Mouse (Mus musculus): ENCODE measurements at regions not wholly inside any gene's neighbourhood (a gene's known extent, or its start where the extent isn't known, plus 50 kb on each side); places are given as distances from the start of the nearest gene placed in this dataset.

DNA sequence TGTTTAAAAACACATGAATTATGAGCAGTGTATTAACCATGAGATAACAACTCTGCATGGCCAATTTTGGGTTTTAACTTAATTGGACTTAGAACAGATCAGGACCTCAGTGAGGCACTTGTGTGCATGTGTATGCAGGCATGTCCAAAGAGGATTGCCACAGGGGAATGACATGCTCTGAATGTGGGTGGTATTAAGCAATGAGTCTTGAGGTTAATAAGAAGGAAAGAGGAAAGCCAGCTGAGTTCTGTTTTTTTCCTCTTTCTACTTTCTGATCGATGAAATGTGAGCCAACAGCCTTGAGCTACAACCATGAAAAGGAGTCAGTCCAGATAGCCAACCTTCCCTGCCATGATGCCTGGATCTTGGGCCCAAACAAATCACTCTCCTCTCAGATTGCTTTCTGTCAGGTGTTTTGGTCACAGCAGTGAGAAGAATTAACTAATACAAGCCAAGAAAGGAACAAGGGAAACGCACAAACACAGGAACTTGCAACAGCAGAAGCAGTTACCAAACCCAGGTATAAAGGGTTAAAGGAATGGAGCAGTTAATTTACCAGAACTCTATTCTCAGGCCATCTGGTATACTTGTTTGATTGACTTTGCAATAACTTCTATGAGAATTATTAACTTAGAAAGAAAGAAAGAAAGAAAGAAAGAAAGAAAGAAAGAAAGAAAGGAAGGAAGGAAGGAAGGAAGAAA is 243.3 kb upstream of the Mmadhc start:
- H3K4me1 ChIP-seq (ENCODE audit: control insufficient read depth, insufficient read depth, insufficient read length, low read length): no peaks in the 10 kb centered on the region
- 84% methylated on average over 2 of the region's 2 CpGs for WGBS

GRCm38 (mm10) chr2:50538068-50538467 is 241.5 kb upstream of the Mmadhc start:
- 18% methylated on average over 5 of the region's 5 CpGs for WGBS
- TF ChIP-seq POLR2A (IDR thresholded peaks at IDR 0.05; ENCODE audit: low read depth, low read length) (no peak), CTCF (IDR thresholded peaks at IDR 0.05; ENCODE audit: extremely low read depth, insufficient read length, insufficient replicate concordance, low read depth, low read length) (no peak)

More for the DNA sequence above, 243.3 kb upstream of the Mmadhc start:
- Histone ChIP-seq H3K36me3 (ENCODE audit: control insufficient read depth, insufficient read depth, low read length) (no peaks in the 10 kb centered on the region), H3K4me3 (ENCODE audit: low read depth, low read length) (no peak overlapping the region), H3K27ac (ENCODE audit: insufficient read depth, low read depth, low read length) (no peak overlapping the region), H3K27me3 (ENCODE audit: control insufficient read depth, insufficient read depth, low read length) (no peaks in the 10 kb centered on the region)
- TF ChIP-seq CTCF (IDR thresholded peaks at IDR 0.05; ENCODE audit: extremely low read depth, insufficient read length, insufficient replicate concordance, low read depth, low read length) (no peak), POLR2A (IDR thresholded peaks at IDR 0.05; ENCODE audit: low read depth, low read length) (no peak)

DNA sequence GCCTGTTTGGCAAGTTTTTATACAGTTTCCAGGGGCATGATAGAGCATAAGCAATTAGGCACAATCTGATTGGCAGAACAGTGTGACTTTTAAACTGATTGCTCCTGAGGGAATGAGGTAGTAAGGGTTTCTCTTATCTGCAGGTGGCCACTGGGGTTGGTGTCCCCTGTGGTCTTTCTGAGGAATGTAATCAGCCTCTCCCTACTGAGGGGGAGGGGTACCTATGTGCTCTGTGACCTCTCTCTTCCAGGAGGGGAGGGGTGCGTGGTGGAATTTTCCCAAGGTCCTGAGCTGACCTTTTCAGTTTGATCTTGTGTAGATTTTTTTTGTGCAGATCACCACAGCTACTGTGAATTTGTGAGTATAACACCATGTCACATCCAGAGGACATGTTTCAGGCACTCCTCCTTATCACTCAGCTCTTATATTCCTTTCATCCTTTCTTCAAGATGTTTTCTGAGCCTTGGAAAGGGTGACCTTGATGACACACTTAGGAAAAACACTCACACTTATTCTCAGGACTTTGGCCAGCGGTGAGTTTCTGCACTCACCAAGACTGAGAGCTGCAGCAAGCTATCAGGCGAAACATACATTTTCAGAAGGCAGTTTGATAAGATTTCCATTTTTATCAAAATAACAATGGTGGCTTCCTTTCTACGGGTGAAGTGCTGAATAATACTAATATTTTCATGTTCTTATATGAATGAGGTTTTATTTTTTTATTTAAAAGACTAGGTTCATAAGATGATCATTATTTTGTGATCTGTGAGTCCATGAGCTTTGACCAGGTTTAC is 238.7 kb upstream of the Mmadhc start:
- H3K4me1 ChIP-seq (ENCODE audit: control insufficient read depth, insufficient read depth, insufficient read length, low read length): no peaks in the 10 kb centered on the region
- TF ChIP-seq CTCF (IDR thresholded peaks at IDR 0.05; ENCODE audit: extremely low read depth, insufficient read length, insufficient replicate concordance, low read depth, low read length) (no peak), POLR2A (IDR thresholded peaks at IDR 0.05; ENCODE audit: low read depth, low read length) (no peak)
- no peaks in the 10 kb centered on the region for H3K36me3 ChIP-seq (ENCODE audit: control insufficient read depth, insufficient read depth, low read length)
- H3K4me3 ChIP-seq (ENCODE audit: low read depth, low read length): no peak overlapping the region
- WGBS: 77% methylated on average over 4 of the region's 4 CpGs
- H3K27ac ChIP-seq (ENCODE audit: insufficient read depth, low read depth, low read length): no peak overlapping the region
- no peaks in the 10 kb centered on the region for H3K27me3 ChIP-seq (ENCODE audit: control insufficient read depth, insufficient read depth, low read length)

More at GRCm38 (mm10) chr2:50538068-50538467, 241.5 kb upstream of the Mmadhc start:
- H3K27me3 ChIP-seq (ENCODE audit: control insufficient read depth, insufficient read depth, low read length): no peaks in the 10 kb centered on the region
- no peaks in the 10 kb centered on the region for H3K36me3 ChIP-seq (ENCODE audit: control insufficient read depth, insufficient read depth, low read length)
- H3K27ac ChIP-seq (ENCODE audit: insufficient read depth, low read depth, low read length): no peak overlapping the region
- no peak overlapping the region for H3K4me3 ChIP-seq (ENCODE audit: low read depth, low read length)
- no peaks in the 10 kb centered on the region for H3K4me1 ChIP-seq (ENCODE audit: control insufficient read depth, insufficient read depth, insufficient read length, low read length)

- TF ChIP-seq CTCF (IDR thresholded peaks at IDR 0.05; ENCODE audit: extremely low read depth, insufficient read length, insufficient replicate concordance, low read depth, low read length): no peak
- no peak for TF ChIP-seq POLR2A (IDR thresholded peaks at IDR 0.05; ENCODE audit: low read depth, low read length)
- H3K27me3 ChIP-seq (ENCODE audit: control insufficient read depth, insufficient read depth, low read length): no peaks in the 10 kb centered on the region
- 54% methylated on average over 2 of the region's 2 CpGs for WGBS
- no peaks in the 10 kb centered on the region for H3K4me1 ChIP-seq (ENCODE audit: control insufficient read depth, insufficient read depth, insufficient read length, low read length)
- H3K27ac ChIP-seq (ENCODE audit: insufficient read depth, low read depth, low read length): no peak overlapping the region
- H3K4me3 ChIP-seq (ENCODE audit: low read depth, low read length): no peak overlapping the region
- H3K36me3 ChIP-seq (ENCODE audit: control insufficient read depth, insufficient read depth, low read length): no peaks in the 10 kb centered on the region
Observed at GRCm38 (mm10) chr2:50533702-50534101, 237.1 kb upstream of the Mmadhc start.

GRCm38 (mm10) chr2:50527425-50527824 is 230.8 kb upstream of the Mmadhc start:
- no peak overlapping the region for H3K4me3 ChIP-seq (ENCODE audit: low read depth, low read length)
- no peaks in the 10 kb centered on the region for H3K27me3 ChIP-seq (ENCODE audit: control insufficient read depth, insufficient read depth, low read length)
- no peaks in the 10 kb centered on the region for H3K4me1 ChIP-seq (ENCODE audit: control insufficient read depth, insufficient read depth, insufficient read length, low read length)
- no peaks in the 10 kb centered on the region for H3K36me3 ChIP-seq (ENCODE audit: control insufficient read depth, insufficient read depth, low read length)
- TF ChIP-seq CTCF (IDR thresholded peaks at IDR 0.05; ENCODE audit: extremely low read depth, insufficient read length, insufficient replicate concordance, low read depth, low read length) (no peak), POLR2A (IDR thresholded peaks at IDR 0.05; ENCODE audit: low read depth, low read length) (no peak)
- no peak overlapping the region for H3K27ac ChIP-seq (ENCODE audit: insufficient read depth, low read depth, low read length)

DNA sequence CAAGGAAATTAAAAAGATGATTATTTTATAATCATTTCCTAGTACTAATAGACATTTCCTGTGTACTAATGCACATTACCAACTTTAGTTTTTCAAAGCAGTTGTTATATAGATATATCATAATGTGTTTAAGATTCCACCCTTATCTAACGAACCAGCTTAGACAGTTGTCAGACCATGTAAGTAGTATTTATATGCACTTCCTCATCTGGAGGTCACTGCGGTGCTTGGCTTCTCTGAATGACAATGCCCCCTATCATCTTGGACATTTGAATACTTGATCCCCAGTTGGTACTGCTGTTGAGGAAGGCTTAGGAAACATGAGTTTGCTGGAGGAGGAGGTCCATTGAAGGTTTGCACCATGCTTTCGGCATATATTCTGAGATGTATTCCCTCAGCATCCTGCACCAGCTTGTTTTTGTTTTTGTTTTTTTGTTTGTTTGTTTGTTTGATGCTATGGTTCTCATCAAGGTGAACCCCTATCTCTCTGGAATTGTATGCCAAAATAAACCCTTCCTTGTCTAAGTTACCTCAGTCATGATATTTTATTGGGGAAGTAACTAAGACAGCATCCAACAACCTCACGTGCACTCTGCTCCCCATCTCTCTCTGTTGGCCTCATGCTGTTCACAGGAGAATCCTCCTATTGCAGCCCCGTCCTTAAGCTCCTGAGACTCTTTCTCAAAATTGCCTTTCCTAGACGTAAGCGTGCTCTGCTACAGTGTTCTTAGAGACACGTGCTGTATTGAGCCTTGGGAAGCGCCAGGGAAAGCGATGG is 228.4 kb upstream of the Mmadhc start:
- Histone ChIP-seq H3K27ac (ENCODE audit: insufficient read depth, low read depth, low read length) (no peak overlapping the region), H3K4me3 (ENCODE audit: low read depth, low read length) (no peak overlapping the region), H3K27me3 (ENCODE audit: control insufficient read depth, insufficient read depth, low read length) (no peaks in the 10 kb centered on the region), H3K4me1 (ENCODE audit: control insufficient read depth, insufficient read depth, insufficient read length, low read length) (no peaks in the 10 kb centered on the region), H3K36me3 (ENCODE audit: control insufficient read depth, insufficient read depth, low read length) (no peaks in the 10 kb centered on the region)
- TF ChIP-seq CTCF (IDR thresholded peaks at IDR 0.05; ENCODE audit: extremely low read depth, insufficient read length, insufficient replicate concordance, low read depth, low read length) (no peak), POLR2A (IDR thresholded peaks at IDR 0.05; ENCODE audit: low read depth, low read length) (no peak)
- WGBS: 83% methylated on average over 10 of the region's 10 CpGs

DNA sequence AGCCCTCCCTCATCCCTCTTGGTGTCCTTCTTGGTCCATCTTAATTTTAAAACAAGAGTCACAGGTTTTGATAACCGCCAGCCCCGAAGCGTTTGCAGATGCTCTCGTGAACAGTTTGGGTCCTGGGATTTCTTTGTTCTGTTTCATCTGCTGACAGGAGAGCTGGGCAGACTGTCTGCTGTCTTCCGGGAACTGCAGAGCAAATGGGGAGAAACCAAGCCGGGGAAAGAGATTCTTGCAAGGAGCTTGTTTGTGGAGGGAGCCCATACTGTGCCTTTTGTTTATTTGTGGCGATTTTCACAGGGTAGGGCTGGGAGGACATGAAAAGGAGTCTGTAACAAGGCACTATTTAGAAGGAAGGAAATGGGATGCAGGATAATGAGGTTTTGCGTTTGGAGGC is 223.6 kb upstream of the Mmadhc start:
- H3K4me3 ChIP-seq (ENCODE audit: low read depth, low read length): no peak overlapping the region
- WGBS: 49% methylated on average over 8 of the region's 8 CpGs

More for the DNA sequence above, 223.6 kb upstream of the Mmadhc start:
- Histone ChIP-seq H3K27me3 (ENCODE audit: control insufficient read depth, insufficient read depth, low read length) (no peaks in the 10 kb centered on the region), H3K4me1 (ENCODE audit: control insufficient read depth, insufficient read depth, insufficient read length, low read length) (no peaks in the 10 kb centered on the region), H3K36me3 (ENCODE audit: control insufficient read depth, insufficient read depth, low read length) (no peaks in the 10 kb centered on the region), H3K27ac (ENCODE audit: insufficient read depth, low read depth, low read length) (no peak overlapping the region)
- TF ChIP-seq POLR2A (IDR thresholded peaks at IDR 0.05; ENCODE audit: low read depth, low read length): no peak
- TF ChIP-seq CTCF (IDR thresholded peaks at IDR 0.05; ENCODE audit: extremely low read depth, insufficient read length, insufficient replicate concordance, low read depth, low read length): no peak

All from small intestine, adult 2 months (tissue).